Mouse (Mus musculus) forebrain, embryonic 14.5 days (tissue): ENCODE data around the gene Acbd4. TPM values are rescaled to one million over a fixed set of nuclear protein-coding genes. Genes with fewer than 3 reads are reported as not detected.
A peak's percentile ranks its signal among the peaks of the same experiment; 100 is the strongest.

Experiments
- ATAC-seq: fragments of 200-750 bp; cut with Nextera tagmentation; 2 replicates; pipeline ENCODE4 v1.8.0; 2017; ENCODE audit warnings: mild to moderate bottlenecking, moderate library complexity
- DNase-seq: peaks from one replicate; pipeline ENCODE4 v3.0.0-alpha.2; 2015; ENCODE audit warnings: low spot score
- H3K27ac ChIP-seq: fragments of 300-500 bp; sonication (generic); 2 replicates; pipeline ENCODE4 v1.5.1; 2014; ENCODE audit warnings: low read depth, mild to moderate bottlenecking, control low read depth, low read length, moderate library complexity
- H3K27me3 ChIP-seq: fragments of 300-500 bp; sonication (generic); replicated peaks from 2 replicates; pipeline ENCODE4 v1.6.1; 2014; ENCODE audit warnings: low read length, control low read depth, mixed read lengths; ENCODE audit not compliant: control insufficient read depth, insufficient read depth
- H3K36me3 ChIP-seq: fragments of 300-500 bp; sonication (generic); 2 replicates; pipeline ENCODE4 v1.6.1; 2014; ENCODE audit warnings: low read length, control low read depth; ENCODE audit not compliant: control insufficient read depth, insufficient read depth
- H3K4me1 ChIP-seq: fragments of 300-500 bp; sonication (generic); 2 replicates; pipeline ENCODE4 v1.6.1; 2014; ENCODE audit warnings: antibody characterized with exemption, low read length, control low read depth; ENCODE audit not compliant: control insufficient read depth, insufficient read depth
- H3K4me2 ChIP-seq: fragments of 300-500 bp; sonication (generic); 2 replicates; pipeline ENCODE4 v1.6.1; 2014; ENCODE audit warnings: mild to moderate bottlenecking, control low read depth, low read length
- H3K4me3 ChIP-seq: fragments of 300-500 bp; sonication (generic); 2 replicates; pipeline ENCODE4 v1.5.1; 2014; ENCODE audit warnings: low read depth, low read length, control low read depth
- H3K9ac ChIP-seq: fragments of 300-500 bp; sonication (generic); 2 replicates; pipeline ENCODE4 v1.6.1; 2014; ENCODE audit warnings: mild to moderate bottlenecking, low read length, control low read depth, moderate library complexity
- H3K9me3 ChIP-seq: fragments of 300-500 bp; sonication (generic); replicated peaks from 2 replicates; pipeline ENCODE4 v1.6.1; 2016; ENCODE audit warnings: low read length, control low read depth, mixed read lengths; ENCODE audit not compliant: control insufficient read depth
- WGBS: fragments of 180-500 bp; shearing (Covaris S2); extraction: QIAGEN DNeasy Blood & Tissue Kit; methylation state at CpG from one replicate; pipeline ENCODE4 v1.1.7; 2014; 5-methylcytosine and 5-hydroxymethylcytosine counted together
- polyA plus RNA-seq: library from polyadenylated mRNA; unstranded; fragments of >200 nt; fragmentation: Nextera tagmentation; extraction: Ambion mirVana; gene quantifications from 2 replicates; pipeline ENCODE4 v1.2.1, GENCODE M21; 2014

Gene Acbd4
- polyA plus RNA-seq, 1 experiment from 2014 or later, result 11.8 TPM

DNA sequence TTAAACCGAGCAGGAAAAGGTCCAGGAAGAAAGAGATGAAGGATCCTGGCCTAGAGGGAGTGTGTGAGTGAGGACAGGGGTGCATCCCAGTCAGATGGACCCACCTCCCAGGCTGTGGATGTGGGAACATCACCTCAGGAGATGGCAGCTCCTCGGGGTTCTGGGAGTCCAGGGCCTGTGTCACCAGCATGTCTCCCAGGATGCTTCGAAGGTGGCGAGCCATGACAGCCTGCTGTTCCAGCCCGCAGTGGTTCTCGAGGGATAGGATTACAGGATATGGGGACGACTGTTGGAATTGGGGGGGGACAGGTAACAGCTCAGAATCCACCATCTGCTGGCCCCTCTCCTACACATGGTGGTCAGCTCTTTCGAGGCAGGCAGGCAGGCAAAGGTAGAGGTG, 24.9 kb upstream of the Acbd4 start:
- H3K27me3 ChIP-seq, result peaks cover 17% of the 10 kb centered on the region
- no peak for ATAC-seq
- H3K27ac ChIP-seq, result no peak overlapping the region
- no peak for DNase-seq
- H3K9me3 ChIP-seq, result no peaks in the 10 kb centered on the region
- WGBS, result 92% methylated on average over 8 of the region's 8 CpGs
- no peak overlapping the region for H3K4me3 ChIP-seq
- peaks cover 4% of the 10 kb centered on the region; the same call in 1 of the 2 replicates for H3K4me1 ChIP-seq
- no peak overlapping the region for H3K9ac ChIP-seq
- H3K36me3 ChIP-seq, result no peaks in the 10 kb centered on the region
- H3K4me2 ChIP-seq, result no peak overlapping the region

DNA sequence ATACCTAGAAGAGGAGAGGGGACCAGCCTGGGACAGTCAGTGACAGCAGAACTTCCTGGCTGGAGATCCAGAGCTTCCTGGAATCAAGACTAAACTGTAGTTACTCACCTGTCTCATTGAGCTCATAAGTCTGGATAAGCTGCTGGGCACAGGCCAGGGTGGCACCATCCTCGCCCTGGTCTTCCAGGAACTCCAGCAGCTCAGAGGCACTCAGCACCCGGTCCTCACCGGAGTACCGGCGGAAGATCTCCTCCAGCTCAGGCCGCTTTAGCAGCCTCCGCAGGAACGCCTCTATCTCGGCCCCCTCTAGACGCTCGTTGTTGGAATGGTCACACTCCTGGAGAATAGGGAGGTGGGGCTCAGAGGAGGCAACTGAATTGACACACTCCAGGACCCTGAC, 23.4 kb upstream of the Acbd4 start:
- Histone ChIP-seq H3K9ac (no peak overlapping the region), H3K4me2 (no peak overlapping the region), H3K4me1 (peaks cover 4% of the 10 kb centered on the region; the same call in 1 of the 2 replicates), H3K36me3 (no peaks in the 10 kb centered on the region), H3K9me3 (no peaks in the 10 kb centered on the region), H3K27me3 (peaks cover 22% of the 10 kb centered on the region), H3K4me3 (no peak overlapping the region), H3K27ac (no peak overlapping the region)
- ATAC-seq (no peak), DNase-seq (no peak)
- WGBS, result 79% methylated on average over 11 of the region's 11 CpGs

DNA sequence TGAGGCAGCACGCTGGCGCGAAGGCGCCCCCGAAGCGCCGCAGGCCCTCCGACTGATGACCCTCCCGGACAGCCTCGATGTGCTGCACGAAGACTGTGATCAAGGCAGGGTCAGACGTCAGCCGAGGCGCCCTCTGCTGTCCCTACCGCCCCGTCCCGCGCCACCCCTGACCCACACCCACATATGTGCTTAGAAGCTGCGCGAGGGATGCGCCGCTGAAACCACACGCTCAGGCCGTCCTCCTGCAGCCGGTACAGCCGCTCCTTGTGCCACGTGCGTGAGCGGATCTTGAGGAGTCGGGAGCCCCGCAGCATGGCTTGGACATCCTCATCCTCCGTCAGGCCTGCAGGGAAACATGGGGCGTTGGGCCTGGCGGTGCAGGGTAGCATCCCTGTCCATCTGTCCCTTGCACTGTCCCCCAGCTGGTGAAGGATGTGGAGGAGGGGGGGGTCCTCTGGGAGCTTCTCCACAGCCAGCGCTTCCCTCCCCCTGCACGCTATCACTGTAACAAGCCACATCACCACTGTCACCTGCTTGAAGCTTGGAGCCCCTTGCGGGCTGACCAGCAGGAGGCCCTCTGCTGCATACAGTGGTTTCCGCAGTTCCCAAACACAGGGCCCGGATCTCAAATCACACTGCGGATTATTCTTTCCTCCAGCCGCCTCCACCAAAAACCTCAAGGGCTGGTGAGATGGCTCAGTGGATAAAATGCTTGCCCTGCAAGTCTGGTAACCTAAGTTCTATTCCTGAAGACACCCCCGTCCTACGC, 21.0 kb upstream of the Acbd4 start:
- DNase-seq, result peak; percentile 32
- 2% methylated on average over 42 of the region's 43 CpGs for WGBS
- peaks cover 22% of the 10 kb centered on the region for H3K27me3 ChIP-seq
- H3K9me3 ChIP-seq, result no peaks in the 10 kb centered on the region
- H3K9ac ChIP-seq, result peak overlapping the region; percentile 37
- H3K36me3 ChIP-seq, result no peaks in the 10 kb centered on the region
- H3K4me2 ChIP-seq, result peak overlapping the region; percentile 50
- H3K27ac ChIP-seq, result no peak overlapping the region
- peaks cover 4% of the 10 kb centered on the region; the same call in 1 of the 2 replicates for H3K4me1 ChIP-seq
- 0 out of 2 replicates have a peak, but pooled peaks have one; percentile 32 for ATAC-seq
- peak overlapping the region; percentile 21 for H3K4me3 ChIP-seq

DNA sequence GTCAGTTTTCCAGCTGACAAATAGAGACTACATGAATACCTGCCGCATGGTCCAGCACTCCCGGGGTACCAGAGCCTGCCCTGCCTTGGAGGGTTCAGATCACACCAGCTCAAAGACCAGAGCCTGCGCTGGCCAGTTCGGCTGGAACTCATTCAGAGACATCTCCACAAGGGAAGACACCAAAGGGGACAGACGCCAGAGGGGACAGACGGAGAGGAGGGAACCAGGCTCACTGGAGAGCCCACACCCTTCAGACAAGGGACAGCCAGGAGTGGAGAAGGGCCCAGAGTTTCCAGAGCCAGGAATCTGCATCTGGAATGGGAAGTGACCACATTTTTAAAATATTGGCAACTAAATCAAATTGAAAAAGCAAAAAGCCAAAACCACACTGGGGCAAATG, 19.9 kb upstream of the Acbd4 start:
- H3K4me2 ChIP-seq, result no peak overlapping the region
- WGBS, result 57% methylated on average over 6 of the region's 6 CpGs
- no peaks in the 10 kb centered on the region for H3K9me3 ChIP-seq
- H3K4me1 ChIP-seq, result peaks cover 4% of the 10 kb centered on the region; the same call in 1 of the 2 replicates
- no peaks in the 10 kb centered on the region for H3K36me3 ChIP-seq
- no peak overlapping the region for H3K27ac ChIP-seq
- DNase-seq (no peak), ATAC-seq (no peak)
- no peak overlapping the region for H3K4me3 ChIP-seq
- H3K27me3 ChIP-seq, result peaks cover 22% of the 10 kb centered on the region
- no peak overlapping the region for H3K9ac ChIP-seq

DNA sequence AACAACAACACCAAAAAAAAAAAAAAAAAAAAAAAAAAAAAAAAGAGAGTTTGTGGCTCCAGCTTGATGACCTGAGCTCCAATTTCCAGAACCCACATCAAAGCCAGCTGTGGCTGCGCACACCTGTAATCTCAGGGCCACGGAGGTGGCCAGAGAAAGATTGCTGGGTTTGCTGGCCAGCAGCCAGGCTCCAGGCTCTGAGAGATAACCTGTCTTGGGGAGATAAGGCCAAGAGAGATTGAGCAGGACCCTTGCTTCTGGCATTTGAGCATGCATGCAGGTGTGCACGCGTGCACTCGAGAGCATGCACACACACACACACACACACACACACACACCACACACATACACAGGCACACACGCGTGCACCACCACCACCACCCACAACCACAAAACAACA, 8.2 kb upstream of the Acbd4 start:
- Histone ChIP-seq H3K4me1 (no peaks in the 10 kb centered on the region), H3K4me2 (no peak overlapping the region), H3K4me3 (no peak overlapping the region), H3K9me3 (no peaks in the 10 kb centered on the region), H3K27ac (no peak overlapping the region), H3K27me3 (no peaks in the 10 kb centered on the region), H3K36me3 (no peaks in the 10 kb centered on the region), H3K9ac (no peak overlapping the region)
- no peak for DNase-seq
- no peak for ATAC-seq
- 96% methylated on average over 7 of the region's 7 CpGs for WGBS

DNA sequence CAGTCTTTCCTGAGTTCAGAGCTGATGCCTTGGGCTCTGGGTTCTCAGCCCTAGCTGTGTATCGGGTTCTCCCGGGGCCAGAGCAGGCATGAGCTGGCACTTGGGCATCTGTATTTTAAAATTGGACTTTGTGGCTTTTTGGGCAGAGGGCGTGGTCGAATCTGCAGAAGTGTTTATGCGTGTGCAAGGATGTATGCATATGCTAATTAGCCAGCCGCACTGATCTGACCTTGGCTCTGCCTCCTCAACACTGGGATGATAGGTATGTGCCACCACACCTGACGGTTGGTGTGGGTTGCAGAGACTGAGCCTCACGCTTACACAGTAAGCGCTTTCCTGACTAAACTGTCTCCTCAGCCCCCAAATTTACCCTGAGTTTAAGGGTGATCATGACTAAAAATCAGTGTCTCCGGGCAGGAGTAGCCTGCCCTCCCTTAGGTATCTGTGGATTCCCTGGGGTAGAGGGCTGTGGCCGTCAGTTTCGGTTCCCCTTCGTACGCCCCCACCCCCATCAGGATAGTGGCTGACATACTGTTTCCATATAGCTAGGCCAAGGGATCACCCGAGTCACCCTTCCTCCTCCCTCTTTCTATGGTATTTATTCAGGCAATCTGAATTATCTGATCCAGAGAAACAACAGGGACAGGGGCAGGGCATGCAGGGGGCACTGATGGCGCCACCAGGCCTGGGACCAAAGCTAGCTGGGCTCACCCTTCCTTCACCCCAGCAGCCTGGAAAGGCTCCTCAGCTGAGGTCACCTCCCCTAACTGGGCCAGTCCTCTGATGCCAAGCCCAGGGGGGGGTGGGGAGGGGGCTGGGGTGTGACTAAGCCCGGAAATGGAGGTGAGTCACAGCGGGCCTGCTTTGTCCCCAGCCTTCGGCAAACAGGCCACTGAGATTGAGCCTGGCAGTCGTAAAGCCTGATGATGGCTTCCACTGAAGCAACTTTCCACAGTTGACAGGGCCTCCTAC, 7.3 kb upstream of the Acbd4 start:
- WGBS, result 76% methylated on average over 20 of the region's 20 CpGs

DNA sequence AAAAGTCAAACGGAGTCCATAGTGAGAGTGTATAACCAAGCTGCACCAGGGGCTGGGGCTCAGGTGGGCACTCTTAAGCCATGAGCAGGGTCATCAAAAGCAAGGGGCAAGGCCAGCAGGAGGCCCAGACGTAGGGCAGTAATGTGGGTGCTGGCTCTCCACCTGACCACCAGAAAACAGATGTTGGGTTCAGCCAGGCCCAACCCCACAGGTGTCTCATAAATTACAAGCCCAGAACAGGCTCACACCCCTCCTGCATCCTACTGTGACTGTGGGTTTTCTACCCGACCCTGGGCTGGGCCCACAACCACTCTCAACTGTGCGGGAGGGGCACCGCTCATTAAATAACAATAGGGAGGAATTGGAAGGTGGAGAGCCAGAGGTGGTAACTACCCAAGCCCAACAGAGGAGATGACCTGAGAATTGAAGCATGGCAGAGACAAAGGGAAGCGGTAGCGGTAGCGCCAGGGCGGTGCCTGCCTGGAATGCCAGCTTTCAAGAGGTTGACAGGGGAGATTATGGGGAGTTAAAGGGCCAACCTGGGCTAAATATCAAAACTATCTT, 6.3 kb upstream of the Acbd4 start:
- 53% methylated on average over 9 of the region's 9 CpGs for WGBS

More for the DNA sequence above, 7.3 kb upstream of the Acbd4 start:
- H3K27me3 ChIP-seq, result peaks cover 4% of the 10 kb centered on the region; the same call in 1 of the 2 replicates
- no peak overlapping the region for H3K27ac ChIP-seq
- ATAC-seq, result no peak
- no peaks in the 10 kb centered on the region for H3K36me3 ChIP-seq
- no peak overlapping the region for H3K4me3 ChIP-seq
- H3K9me3 ChIP-seq, result no peaks in the 10 kb centered on the region
- no peak overlapping the region for H3K9ac ChIP-seq
- no peak overlapping the region for H3K4me2 ChIP-seq
- DNase-seq, result no peak
- no peaks in the 10 kb centered on the region; the same call in 1 of the 2 replicates for H3K4me1 ChIP-seq

DNA sequence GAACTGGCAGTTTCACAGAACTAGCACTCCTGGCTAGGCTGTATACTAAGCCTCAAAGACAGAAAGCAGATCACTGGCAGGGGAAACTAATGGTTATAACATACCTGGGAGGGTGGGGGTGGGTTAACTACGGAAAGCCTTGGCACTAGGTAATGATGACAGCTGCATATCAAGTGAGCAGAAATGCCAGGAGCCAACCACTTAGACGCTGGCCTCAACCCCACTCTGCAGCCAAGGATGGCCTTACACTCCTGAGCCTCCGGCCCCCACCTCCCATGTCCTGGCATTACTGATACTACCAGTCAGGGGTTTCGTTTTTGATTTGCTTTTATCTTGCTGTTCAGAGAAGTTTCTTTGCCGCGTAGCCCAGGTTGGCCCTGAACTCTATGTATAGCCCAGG, 5.7 kb upstream of the Acbd4 start:
- DNase-seq, result no peak
- no peak for ATAC-seq
- Histone ChIP-seq H3K36me3 (no peaks in the 10 kb centered on the region), H3K9me3 (no peaks in the 10 kb centered on the region), H3K27ac (no peak overlapping the region), H3K27me3 (peaks cover 18% of the 10 kb centered on the region), H3K4me1 (no peaks in the 10 kb centered on the region; the same call in 1 of the 2 replicates), H3K9ac (no peak overlapping the region), H3K4me2 (no peak overlapping the region), H3K4me3 (no peak overlapping the region)
- 80% methylated on average over 6 of the region's 6 CpGs for WGBS

More for the DNA sequence above, 6.3 kb upstream of the Acbd4 start:
- H3K27ac ChIP-seq, result no peak overlapping the region
- no peaks in the 10 kb centered on the region for H3K9me3 ChIP-seq
- no peaks in the 10 kb centered on the region for H3K36me3 ChIP-seq
- peaks cover 12% of the 10 kb centered on the region; the same call in 1 of the 2 replicates for H3K27me3 ChIP-seq
- no peak overlapping the region for H3K4me2 ChIP-seq
- H3K9ac ChIP-seq, result no peak overlapping the region
- H3K4me1 ChIP-seq, result no peaks in the 10 kb centered on the region; the same call in 1 of the 2 replicates
- H3K4me3 ChIP-seq, result no peak overlapping the region
- DNase-seq (no peak), ATAC-seq (no peak)
